Mouse (Mus musculus) stomach, embryonic 16.5 days (tissue): ENCODE data around the gene Stx16. TPM values are rescaled to one million over a fixed set of nuclear protein-coding genes. Genes with fewer than 3 reads are reported as not detected.
A peak's percentile ranks its signal among the peaks of the same experiment; 100 is the strongest.

ENCODE experiments used
- ATAC-seq: fragments of 200-750 bp; cut with Nextera tagmentation; 2 replicates; pipeline ENCODE4 v1.8.0; 2017; ENCODE audit warnings: moderate number of reproducible peaks, moderate TSS enrichment; ENCODE audit not compliant: insufficient read depth, low FRiP score
- H3K27ac ChIP-seq: fragments of 300-500 bp; sonication (generic); 2 replicates; pipeline ENCODE4 v1.5.1; 2014; ENCODE audit warnings: low read length
- H3K27me3 ChIP-seq: fragments of 300-500 bp; sonication (generic); 2 replicates; pipeline ENCODE4 v1.6.1; 2014; ENCODE audit warnings: low read length, control low read depth, mixed read lengths; ENCODE audit not compliant: control insufficient read depth, insufficient read depth
- H3K36me3 ChIP-seq: fragments of 300-500 bp; sonication (generic); 2 replicates; pipeline ENCODE4 v1.6.1; 2014; ENCODE audit warnings: low read length; ENCODE audit not compliant: control insufficient read depth, insufficient read depth
- H3K4me1 ChIP-seq: fragments of 300-500 bp; sonication (generic); 2 replicates; pipeline ENCODE4 v1.6.1; 2014; ENCODE audit warnings: low read length, control low read depth, mixed read lengths; ENCODE audit not compliant: control insufficient read depth, insufficient read depth
- H3K4me2 ChIP-seq: fragments of 300-500 bp; sonication (generic); 2 replicates; pipeline ENCODE4 v1.6.1; 2014; ENCODE audit warnings: low read depth, low read length, mixed read lengths
- H3K4me3 ChIP-seq: fragments of 300-500 bp; sonication (generic); replicated peaks from 2 replicates; pipeline ENCODE4 v1.5.1; 2014; ENCODE audit warnings: mild to moderate bottlenecking, low read length
- H3K9ac ChIP-seq: fragments of 300-500 bp; sonication (generic); 2 replicates; pipeline ENCODE4 v1.6.1; 2014; ENCODE audit warnings: low read length
- H3K9me3 ChIP-seq: fragments of 300-500 bp; sonication (generic); replicated peaks from 2 replicates; pipeline ENCODE4 v1.6.1; 2016; ENCODE audit warnings: low read length, control low read depth; ENCODE audit not compliant: control insufficient read depth
- WGBS: fragments of 180-500 bp; shearing (Covaris S2); extraction: QIAGEN DNeasy Blood & Tissue Kit; methylation state at CpG from one replicate; pipeline ENCODE4 v1.1.7; 2014; 5-methylcytosine and 5-hydroxymethylcytosine counted together
- polyA plus RNA-seq: library from polyadenylated mRNA; unstranded; fragments of >200 nt; fragmentation: Nextera tagmentation; extraction: Ambion mirVana; gene quantifications from 2 replicates; pipeline ENCODE4 v1.2.1, GENCODE M21; 2015

Stx16 gene
- polyA plus RNA-seq, 1 experiment from 2014 or later: 12.8 TPM

DNA sequence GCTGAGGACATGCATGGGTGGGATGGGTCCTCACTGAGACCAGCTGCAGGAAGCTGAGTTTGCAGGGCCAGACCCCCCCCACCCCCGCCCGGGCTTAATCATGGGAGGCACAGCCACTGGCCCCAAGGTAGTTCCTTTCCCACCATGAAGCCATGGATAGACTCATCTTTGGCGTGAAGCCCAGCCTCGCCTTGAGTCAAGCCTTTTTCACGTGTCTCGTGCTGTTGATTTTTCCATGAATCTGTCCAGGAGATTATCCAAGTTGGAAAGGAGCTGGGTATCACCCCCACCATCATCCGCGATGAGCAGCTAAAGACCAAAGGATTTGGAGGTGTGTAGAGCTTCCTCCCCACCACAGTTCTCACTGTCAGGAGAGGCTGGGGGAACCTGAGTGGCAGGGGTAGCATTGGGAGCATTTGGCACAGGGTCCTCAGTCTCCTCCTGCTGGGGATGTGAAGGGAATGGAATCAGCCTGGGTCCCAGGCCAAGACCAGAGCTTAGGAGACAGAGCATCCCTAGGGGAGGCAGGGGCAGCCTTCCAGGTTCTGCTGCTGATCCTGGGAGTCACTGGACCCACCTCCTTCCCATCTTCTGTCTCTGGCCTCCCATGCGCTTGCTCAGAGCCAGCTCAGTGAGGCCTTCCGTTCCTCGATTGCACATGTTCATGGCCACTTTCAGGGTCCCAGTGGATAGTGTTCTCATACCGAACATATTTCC is 38.2 kb downstream of the Stx16 start:
- peaks cover 12% of the 10 kb centered on the region for H3K4me1 ChIP-seq
- no peak overlapping the region for H3K4me2 ChIP-seq
- no peak for ATAC-seq
- H3K9ac ChIP-seq: no peak overlapping the region
- 85% methylated on average over 12 of the region's 12 CpGs for WGBS
- peaks cover 3% of the 10 kb centered on the region; the same call in 1 of the 2 replicates for H3K36me3 ChIP-seq
- no peak overlapping the region for H3K4me3 ChIP-seq
- no peak overlapping the region for H3K27ac ChIP-seq
- H3K27me3 ChIP-seq: no peaks in the 10 kb centered on the region
- H3K9me3 ChIP-seq: no peaks in the 10 kb centered on the region

DNA sequence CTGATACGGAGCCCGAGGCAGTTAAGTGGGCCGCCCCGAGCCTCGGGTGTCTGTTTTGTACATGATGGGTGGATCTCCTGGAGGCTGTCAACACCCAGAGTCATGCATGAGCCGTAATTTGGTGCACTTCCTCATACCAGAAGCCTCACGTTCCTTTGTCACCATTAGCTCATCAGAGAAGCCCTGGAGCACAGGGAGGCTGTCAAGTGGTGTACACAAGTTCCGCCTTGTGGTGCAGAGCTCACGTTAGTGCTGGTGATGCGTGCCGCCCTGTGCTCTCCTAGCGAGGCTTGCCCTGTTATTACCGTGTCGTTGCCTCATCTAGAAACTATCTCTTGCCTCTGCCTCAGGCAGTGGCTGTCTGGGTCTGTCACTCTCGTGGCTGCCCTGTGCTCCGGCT is 40.8 kb downstream of the Stx16 start:
- WGBS: 69% methylated on average over 16 of the region's 16 CpGs
- Histone ChIP-seq H3K9me3 (no peaks in the 10 kb centered on the region), H3K27ac (no peak overlapping the region), H3K27me3 (no peaks in the 10 kb centered on the region), H3K4me3 (no peak overlapping the region), H3K36me3 (peaks cover 18% of the 10 kb centered on the region; the same call in 1 of the 2 replicates), H3K4me1 (no peaks in the 10 kb centered on the region), H3K4me2 (no peak overlapping the region), H3K9ac (no peak overlapping the region)
- ATAC-seq: peak; percentile 36; the same call in 1 of the 2 replicates

DNA sequence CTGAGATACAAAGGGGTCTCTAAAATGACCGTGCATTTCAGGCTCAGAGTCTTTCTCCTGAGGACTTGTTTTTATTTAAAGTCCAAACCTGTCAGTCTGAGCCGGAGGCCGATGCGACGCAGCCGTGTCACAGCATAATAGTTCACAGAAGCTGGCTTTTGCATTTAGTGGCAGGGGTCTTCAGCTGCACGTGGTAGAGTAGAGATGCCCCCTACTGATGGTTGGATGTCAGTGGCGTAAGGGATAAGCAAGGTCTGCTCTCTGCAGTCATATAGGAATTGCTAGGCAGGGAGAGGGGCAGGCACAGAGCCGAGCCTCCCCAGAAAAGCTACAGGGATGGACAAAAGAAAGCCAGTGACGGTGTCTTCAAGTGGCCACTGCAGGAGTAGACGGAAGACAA is 42.0 kb downstream of the Stx16 start:
- no peak overlapping the region for H3K4me3 ChIP-seq
- H3K9ac ChIP-seq: no peak overlapping the region
- no peak overlapping the region for H3K27ac ChIP-seq
- no peaks in the 10 kb centered on the region for H3K9me3 ChIP-seq
- no peaks in the 10 kb centered on the region for H3K4me1 ChIP-seq
- ATAC-seq: no peak
- no peak overlapping the region for H3K4me2 ChIP-seq
- H3K27me3 ChIP-seq: no peaks in the 10 kb centered on the region
- WGBS: 59% methylated on average over 11 of the region's 11 CpGs
- H3K36me3 ChIP-seq: peaks cover 18% of the 10 kb centered on the region; the same call in 1 of the 2 replicates

DNA sequence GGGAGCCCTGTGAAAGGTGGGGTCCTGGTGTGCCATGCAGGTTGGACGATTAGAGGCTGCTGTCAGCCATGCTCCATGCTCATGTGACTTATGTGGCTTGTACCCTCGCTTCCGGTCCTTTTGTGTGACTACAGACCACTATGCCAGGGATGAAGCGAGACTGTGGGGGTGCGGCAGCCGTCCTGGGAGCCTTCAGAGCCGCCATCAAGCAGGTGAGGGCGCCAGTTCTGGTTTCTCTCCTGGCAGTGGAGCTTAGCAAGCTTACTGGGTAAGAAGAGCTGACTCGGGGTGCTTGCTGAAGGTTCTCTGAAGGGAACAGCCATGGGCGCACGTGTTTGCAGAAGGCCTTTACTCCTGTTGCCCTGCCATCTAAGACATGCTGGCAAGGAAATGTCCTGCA is 43.2 kb downstream of the Stx16 start:
- Histone ChIP-seq H3K9me3 (peaks cover 4% of the 10 kb centered on the region), H3K27me3 (no peaks in the 10 kb centered on the region), H3K4me3 (no peak overlapping the region), H3K4me2 (no peak overlapping the region), H3K27ac (no peak overlapping the region), H3K36me3 (peaks cover 26% of the 10 kb centered on the region), H3K9ac (no peak overlapping the region), H3K4me1 (no peaks in the 10 kb centered on the region)
- WGBS: 95% methylated on average over 11 of the region's 11 CpGs
- no peak for ATAC-seq

DNA sequence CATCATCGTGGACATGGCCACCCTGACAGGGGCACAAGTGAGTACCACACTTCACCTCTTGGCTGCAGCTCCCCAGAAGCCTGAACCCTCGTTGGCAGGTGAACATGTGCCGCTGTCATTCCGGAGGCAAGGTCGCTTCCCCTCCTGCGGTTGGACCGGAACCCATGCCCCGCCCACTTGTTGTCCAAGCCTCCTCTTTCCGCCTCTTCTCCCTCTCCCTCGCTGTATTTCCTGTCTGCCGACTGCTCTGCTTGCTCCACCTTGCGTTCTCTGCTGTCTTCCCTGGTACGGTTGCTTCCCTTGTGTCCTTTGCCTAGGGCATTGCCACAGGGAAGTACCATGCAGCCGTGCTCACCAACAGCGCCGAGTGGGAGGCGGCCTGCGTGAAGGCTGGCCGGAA is 44.5 kb downstream of the Stx16 start:
- Histone ChIP-seq H3K9me3 (peaks cover 18% of the 10 kb centered on the region), H3K4me2 (no peak overlapping the region), H3K9ac (no peak overlapping the region), H3K27me3 (no peaks in the 10 kb centered on the region), H3K4me3 (no peak overlapping the region), H3K36me3 (peaks cover 36% of the 10 kb centered on the region), H3K4me1 (no peaks in the 10 kb centered on the region), H3K27ac (no peak overlapping the region)
- ATAC-seq: no peak
- WGBS: 90% methylated on average over 19 of the region's 19 CpGs

DNA sequence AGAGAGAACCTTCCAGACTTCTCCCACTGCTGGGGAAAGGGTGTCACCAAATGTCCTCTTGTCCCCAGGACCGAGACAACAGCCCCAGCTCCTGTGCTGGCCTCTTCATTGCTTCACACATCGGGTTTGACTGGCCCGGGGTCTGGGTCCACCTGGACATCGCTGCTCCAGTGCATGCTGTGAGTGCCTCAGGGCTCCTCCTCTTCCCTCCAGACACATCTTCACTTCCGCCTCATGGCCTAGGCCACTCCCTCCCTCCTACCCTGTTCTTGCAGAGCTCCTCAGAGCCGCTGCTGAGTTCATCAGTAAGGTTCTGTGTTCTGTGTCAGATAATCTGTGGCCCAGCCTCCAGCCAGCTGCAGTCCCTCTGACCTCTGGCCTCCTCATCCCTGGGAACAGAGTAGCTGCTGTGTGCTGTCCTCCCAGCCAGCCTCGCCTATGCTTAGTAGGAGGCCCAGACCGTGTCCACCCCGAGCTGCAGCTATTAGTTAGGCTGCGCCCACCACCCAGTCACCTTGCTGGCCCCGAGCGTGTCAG is 45.4 kb downstream of the Stx16 start:
- H3K36me3 ChIP-seq: peaks cover 36% of the 10 kb centered on the region
- H3K9ac ChIP-seq: no peak overlapping the region
- H3K9me3 ChIP-seq: peaks cover 19% of the 10 kb centered on the region
- no peak overlapping the region for H3K4me2 ChIP-seq
- 0 out of 2 replicates have a peak, but pooled peaks have one; percentile 18 for ATAC-seq
- no peaks in the 10 kb centered on the region for H3K27me3 ChIP-seq
- no peak overlapping the region for H3K4me3 ChIP-seq
- 75% methylated on average over 12 of the region's 12 CpGs for WGBS
- no peak overlapping the region for H3K27ac ChIP-seq
- peaks cover 2% of the 10 kb centered on the region; the same call in 1 of the 2 replicates for H3K4me1 ChIP-seq

DNA sequence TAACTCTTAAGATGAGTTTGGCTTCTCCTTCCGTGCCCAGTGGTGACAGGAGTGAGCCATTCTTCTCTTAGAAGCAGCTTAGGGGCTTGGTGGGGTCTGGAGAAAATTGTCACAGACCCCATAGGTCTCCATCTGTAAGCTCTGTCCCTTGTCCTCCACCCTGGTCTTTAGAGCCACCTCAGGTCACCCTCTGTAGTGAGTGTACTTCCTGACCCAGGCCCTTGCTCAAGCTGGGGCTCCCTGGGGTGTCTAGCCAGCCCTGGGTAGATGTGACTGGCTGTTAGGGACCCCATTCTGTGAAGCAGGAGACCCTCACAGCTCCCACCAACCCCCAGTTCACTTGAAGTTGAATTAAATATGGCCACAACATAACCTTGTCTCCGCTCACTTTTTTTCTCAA is 46.2 kb downstream of the Stx16 start:
- Histone ChIP-seq H3K4me2 (no peak overlapping the region), H3K27ac (no peak overlapping the region), H3K36me3 (peaks cover 36% of the 10 kb centered on the region), H3K9ac (no peak overlapping the region), H3K9me3 (peaks cover 19% of the 10 kb centered on the region), H3K4me1 (peaks cover 7% of the 10 kb centered on the region; the same call in 1 of the 2 replicates), H3K27me3 (no peaks in the 10 kb centered on the region), H3K4me3 (no peak overlapping the region)
- ATAC-seq: no peak
- WGBS: 88% methylated on average over 2 of the region's 2 CpGs

DNA sequence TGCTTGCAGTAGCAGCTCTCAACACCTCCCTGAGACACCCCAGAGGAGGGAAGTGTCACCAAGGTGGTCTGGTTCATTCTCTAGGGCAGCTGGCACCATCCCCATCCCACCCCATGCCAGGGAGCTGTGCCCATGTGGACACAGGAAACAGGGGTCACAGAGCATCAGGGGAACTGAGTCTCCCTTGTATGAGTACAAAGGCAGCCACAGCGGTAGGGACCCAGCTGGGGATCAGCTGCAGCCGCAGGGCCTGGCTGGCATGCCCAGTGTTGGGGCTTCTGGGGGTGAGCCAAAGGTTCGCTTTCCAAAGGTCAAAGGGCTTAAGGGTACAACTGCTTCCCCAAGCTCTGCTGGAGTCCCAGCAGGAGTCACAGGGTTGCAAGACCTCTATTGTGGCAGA is 47.6 kb downstream of the Stx16 start:
- no peak overlapping the region for H3K4me2 ChIP-seq
- no peak overlapping the region for H3K27ac ChIP-seq
- ATAC-seq: no peak
- H3K36me3 ChIP-seq: peaks cover 36% of the 10 kb centered on the region
- H3K27me3 ChIP-seq: no peaks in the 10 kb centered on the region
- peaks cover 19% of the 10 kb centered on the region for H3K9me3 ChIP-seq
- no peak overlapping the region for H3K4me3 ChIP-seq
- 94% methylated on average over 3 of the region's 3 CpGs for WGBS
- peaks cover 7% of the 10 kb centered on the region; the same call in 1 of the 2 replicates for H3K4me1 ChIP-seq
- no peak overlapping the region for H3K9ac ChIP-seq

DNA sequence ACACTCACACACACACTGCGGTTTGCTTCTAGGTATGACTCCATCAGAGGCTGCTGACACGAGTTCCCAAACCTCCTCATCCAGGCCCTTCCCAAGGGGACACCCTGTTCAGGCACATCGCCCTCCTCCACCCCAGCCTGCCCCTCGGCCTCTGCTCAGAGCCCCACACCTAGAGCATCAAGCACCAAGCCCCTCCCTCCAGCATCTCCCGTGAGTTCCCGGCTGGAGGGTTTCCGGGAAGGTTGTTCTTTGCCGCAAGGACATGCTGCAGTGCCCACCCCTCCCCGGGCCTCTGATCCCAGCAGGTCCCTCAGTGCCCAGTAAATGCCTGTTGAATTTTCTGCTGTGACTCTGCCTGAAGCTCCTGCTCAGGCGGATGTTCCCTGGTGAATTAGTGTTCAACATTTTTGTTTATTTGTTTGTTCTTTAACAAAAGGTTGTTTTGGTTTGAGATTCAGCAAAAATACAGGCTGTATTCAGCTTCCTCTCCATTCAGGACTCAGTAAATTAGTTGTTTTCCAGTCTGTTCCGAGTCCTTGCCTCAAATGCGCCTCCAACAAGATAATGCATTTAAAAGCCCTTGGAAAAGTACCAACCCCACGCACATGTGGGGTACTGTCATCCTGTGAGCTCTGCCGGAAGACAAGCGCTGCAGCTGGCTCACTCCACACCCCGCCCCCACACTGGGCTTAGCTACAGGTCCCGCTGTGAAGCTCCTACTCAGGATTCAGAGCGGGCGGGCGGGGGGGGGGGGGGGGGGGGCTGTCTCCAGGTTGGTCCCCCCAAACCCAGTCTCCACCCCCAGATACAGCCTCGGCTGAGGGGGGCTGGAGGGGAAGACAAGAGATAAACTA is 50.6 kb downstream of the Stx16 start:
- H3K27ac ChIP-seq: no peak overlapping the region
- H3K4me1 ChIP-seq: peaks cover 7% of the 10 kb centered on the region; the same call in 1 of the 2 replicates
- peak; percentile 49; the same call in 1 of the 2 replicates for ATAC-seq
- peaks cover 19% of the 10 kb centered on the region for H3K9me3 ChIP-seq
- H3K4me2 ChIP-seq: peak overlapping the region; percentile 25
- H3K27me3 ChIP-seq: no peaks in the 10 kb centered on the region
- H3K9ac ChIP-seq: peak overlapping the region; percentile 23; the same call in 1 of the 2 replicates
- no peak overlapping the region for H3K4me3 ChIP-seq
- peaks cover 17% of the 10 kb centered on the region for H3K36me3 ChIP-seq
- WGBS: 14% methylated on average over 19 of the region's 21 CpGs
